ENCODE assay signal across 13 mouse cellular contexts in genomic region chr10:77119437-77119836, GRCm38 (mm10).
"Had no signal": no experiment of that assay in that cellular context is flagged by ENCODE, and none has a peak within 500 bp of the region (broad histone marks: within the 10 kb centered on the region; RNA-seq: fewer than 3 reads in every experiment).

No protein-coding gene starts in this region.

- H3K27me3 ChIP-seq: limb, embryonic 13.5 days; megakaryocyte, embryonic 14.5 days; midbrain, embryonic 15.5 days; neural tube, embryonic 12.5 days had no signal

- H3K9me3 ChIP-seq: limb, embryonic 13.5 days; megakaryocyte, embryonic 14.5 days; midbrain, embryonic 15.5 days; neural tube, embryonic 12.5 days had no signal

- DNase-seq: left cerebral cortex, postnatal 4 days; lung, embryonic 14.5 days; lung, postnatal 10 days; retina, postnatal 1 day; right cerebral cortex, postnatal 4 days; thymus, postnatal 36 days had no signal

- H3K9ac ChIP-seq: limb, embryonic 13.5 days; lung, embryonic 14.5 days; midbrain, embryonic 15.5 days; neural tube, embryonic 12.5 days had no signal

- ATAC-seq: midbrain, embryonic 15.5 days had no signal

- H3K36me3 ChIP-seq: limb, embryonic 13.5 days; midbrain, embryonic 15.5 days; neural tube, embryonic 12.5 days had no signal

- H3K4me2 ChIP-seq: limb, embryonic 13.5 days; liver, embryonic 11.5 days; lung, embryonic 14.5 days; midbrain, embryonic 11.5 days; midbrain, embryonic 15.5 days; neural tube, embryonic 12.5 days had no signal

- H3K4me3 ChIP-seq: limb, embryonic 13.5 days; megakaryocyte, embryonic 14.5 days; midbrain, embryonic 15.5 days; neural tube, embryonic 12.5 days had no signal

- H3K27ac ChIP-seq: limb, embryonic 13.5 days; macrophage; midbrain, embryonic 15.5 days; neural tube, embryonic 12.5 days had no signal
